Mouse (Mus musculus) intestine, embryonic 16.5 days (tissue): ENCODE data around the gene Eng. TPM values are rescaled to one million over a fixed set of nuclear protein-coding genes. Genes with fewer than 3 reads are reported as not detected.

Source experiments
- ATAC-seq: fragments of 200-750 bp; cut with Nextera tagmentation; 2 replicates; pipeline ENCODE4 v1.8.0; 2017; ENCODE audit warnings: moderate TSS enrichment, moderate library complexity
- H3K27ac ChIP-seq: fragments of 300-500 bp; sonication (generic); 2 replicates; pipeline ENCODE4 v1.5.1; 2014; ENCODE audit warnings: mild to moderate bottlenecking, low read length
- H3K27me3 ChIP-seq: fragments of 300-500 bp; sonication (generic); replicated peaks from 2 replicates; pipeline ENCODE4 v1.6.1; 2014; ENCODE audit warnings: low read length, control low read depth, mixed read lengths; ENCODE audit not compliant: control insufficient read depth, insufficient read depth
- H3K36me3 ChIP-seq: fragments of 300-500 bp; sonication (generic); 2 replicates; pipeline ENCODE4 v1.6.1; 2014; ENCODE audit warnings: low read length, control low read depth; ENCODE audit not compliant: control insufficient read depth, insufficient read depth
- H3K4me1 ChIP-seq: fragments of 300-500 bp; sonication (generic); 2 replicates; pipeline ENCODE4 v1.6.1; 2014; ENCODE audit warnings: low read length, control low read depth, mixed read lengths; ENCODE audit not compliant: control insufficient read depth, insufficient read depth
- H3K4me2 ChIP-seq: fragments of 300-500 bp; sonication (generic); 2 replicates; pipeline ENCODE4 v1.6.1; 2014; ENCODE audit warnings: low read depth, low read length, control low read depth
- H3K4me3 ChIP-seq: fragments of 300-500 bp; sonication (generic); 2 replicates; pipeline ENCODE4 v1.5.1; 2014; ENCODE audit warnings: mild to moderate bottlenecking, low read length
- H3K9ac ChIP-seq: fragments of 300-500 bp; sonication (generic); 2 replicates; pipeline ENCODE4 v1.6.1; 2014; ENCODE audit warnings: low read depth, low read length
- H3K9me3 ChIP-seq: fragments of 300-500 bp; sonication (generic); 2 replicates; pipeline ENCODE4 v1.6.1; 2016; ENCODE audit warnings: low read length, control low read depth; ENCODE audit not compliant: control insufficient read depth
- WGBS: fragments of 180-500 bp; shearing (Covaris S2); extraction: QIAGEN DNeasy Blood & Tissue Kit; methylation state at CpG from one replicate; pipeline ENCODE4 v1.1.7; 2014; 5-methylcytosine and 5-hydroxymethylcytosine counted together
- polyA plus RNA-seq: library from polyadenylated mRNA; unstranded; fragments of >200 nt; fragmentation: Nextera tagmentation; extraction: Ambion mirVana; gene quantifications from 2 replicates; pipeline ENCODE4 v1.2.1, GENCODE M21; 2015

The Eng gene
- polyA plus RNA-seq, 1 experiment from 2014 or later = 66.8 TPM

GRCm38 (mm10) chr2:32654743-32655393, 8.5 kb downstream of the Eng start:
- 69% methylated on average over 14 of the region's 14 CpGs for WGBS
- no peaks in the 10 kb centered on the region for H3K9me3 ChIP-seq
- H3K4me2 ChIP-seq = no peak overlapping the region
- H3K9ac ChIP-seq = no peak overlapping the region; the same call in 1 of the 2 replicates
- H3K36me3 ChIP-seq = no peaks in the 10 kb centered on the region
- peak overlapping the region; percentile 71 for H3K27ac ChIP-seq
- peaks cover 14% of the 10 kb centered on the region for H3K4me1 ChIP-seq
- no peak overlapping the region for H3K4me3 ChIP-seq
- H3K27me3 ChIP-seq = no peaks in the 10 kb centered on the region
- ATAC-seq = 0 out of 2 replicates have a peak, but pooled peaks have one; percentile 4

GRCm38 (mm10) chr2:32655394-32655744, 9.0 kb downstream of the Eng start:
- no peaks in the 10 kb centered on the region for H3K9me3 ChIP-seq
- no peaks in the 10 kb centered on the region for H3K36me3 ChIP-seq
- peaks cover 14% of the 10 kb centered on the region for H3K4me1 ChIP-seq
- no peak overlapping the region for H3K4me2 ChIP-seq
- no peak for ATAC-seq
- H3K4me3 ChIP-seq = no peak overlapping the region
- no peaks in the 10 kb centered on the region for H3K27me3 ChIP-seq
- WGBS = 76% methylated on average over 3 of the region's 3 CpGs
- H3K9ac ChIP-seq = no peak overlapping the region; the same call in 1 of the 2 replicates
- H3K27ac ChIP-seq = peak overlapping the region; percentile 71

GRCm38 (mm10) chr2:32655826-32656225, 9.4 kb downstream of the Eng start:
- Histone ChIP-seq H3K4me2 (no peak overlapping the region), H3K9me3 (no peaks in the 10 kb centered on the region), H3K27me3 (no peaks in the 10 kb centered on the region), H3K27ac (peak overlapping the region; percentile 71), H3K4me1 (peaks cover 14% of the 10 kb centered on the region), H3K4me3 (no peak overlapping the region), H3K36me3 (no peaks in the 10 kb centered on the region), H3K9ac (no peak overlapping the region; the same call in 1 of the 2 replicates)
- WGBS = 45% methylated on average over 12 of the region's 12 CpGs
- ATAC-seq = peak; percentile 73

GRCm38 (mm10) chr2:32658873-32659272, 12.5 kb downstream of the Eng start:
- WGBS = 87% methylated on average over 2 of the region's 2 CpGs
- H3K4me3 ChIP-seq = no peak overlapping the region
- ATAC-seq = no peak
- H3K36me3 ChIP-seq = no peaks in the 10 kb centered on the region
- H3K27ac ChIP-seq = no peak overlapping the region
- H3K4me1 ChIP-seq = peaks cover 29% of the 10 kb centered on the region
- no peak overlapping the region for H3K9ac ChIP-seq
- H3K9me3 ChIP-seq = no peaks in the 10 kb centered on the region
- no peaks in the 10 kb centered on the region for H3K27me3 ChIP-seq
- H3K4me2 ChIP-seq = no peak overlapping the region

GRCm38 (mm10) chr2:32661509-32662107, 15.2 kb downstream of the Eng start:
- Histone ChIP-seq H3K9me3 (no peaks in the 10 kb centered on the region), H3K9ac (peak overlapping the region; percentile 22), H3K4me3 (no peak overlapping the region), H3K36me3 (no peaks in the 10 kb centered on the region), H3K4me2 (no peak overlapping the region), H3K27ac (peak overlapping the region; percentile 8), H3K27me3 (no peaks in the 10 kb centered on the region), H3K4me1 (peaks cover 17% of the 10 kb centered on the region)
- 20% methylated on average over 7 of the region's 7 CpGs for WGBS
- ATAC-seq = peak; percentile 67

- peak; percentile 13; the same call in 1 of the 2 replicates for ATAC-seq
- WGBS = 34% methylated on average over 5 of the region's 5 CpGs
- Histone ChIP-seq H3K27me3 (no peaks in the 10 kb centered on the region), H3K9ac (peak overlapping the region; percentile 22; the same call in 1 of the 2 replicates), H3K4me1 (peaks cover 17% of the 10 kb centered on the region), H3K36me3 (no peaks in the 10 kb centered on the region), H3K9me3 (no peaks in the 10 kb centered on the region), H3K27ac (peak overlapping the region; percentile 8), H3K4me3 (no peak overlapping the region), H3K4me2 (no peak overlapping the region)
Measured at GRCm38 (mm10) chr2:32662291-32662690, 15.9 kb downstream of the Eng start.

GRCm38 (mm10) chr2:32665345-32665744, 18.9 kb downstream of the Eng start:
- ATAC-seq = no peak
- no peak overlapping the region for H3K27ac ChIP-seq
- 73% methylated on average over 8 of the region's 8 CpGs for WGBS

GRCm38 (mm10) chr2:32665853-32666252, 19.5 kb downstream of the Eng start:
- no peak overlapping the region for H3K4me2 ChIP-seq
- H3K9ac ChIP-seq = no peak overlapping the region
- peaks cover 20% of the 10 kb centered on the region for H3K4me1 ChIP-seq
- H3K27ac ChIP-seq = no peak overlapping the region
- no peaks in the 10 kb centered on the region for H3K9me3 ChIP-seq
- no peaks in the 10 kb centered on the region for H3K36me3 ChIP-seq
- WGBS = 69% methylated on average over 6 of the region's 6 CpGs
- no peak for ATAC-seq
- H3K27me3 ChIP-seq = no peaks in the 10 kb centered on the region
- no peak overlapping the region for H3K4me3 ChIP-seq

More at GRCm38 (mm10) chr2:32665345-32665744, 18.9 kb downstream of the Eng start:
- H3K9me3 ChIP-seq = no peaks in the 10 kb centered on the region
- no peaks in the 10 kb centered on the region for H3K27me3 ChIP-seq
- peaks cover 20% of the 10 kb centered on the region for H3K4me1 ChIP-seq
- no peak overlapping the region for H3K4me3 ChIP-seq
- H3K4me2 ChIP-seq = no peak overlapping the region
- H3K36me3 ChIP-seq = no peaks in the 10 kb centered on the region
- H3K9ac ChIP-seq = no peak overlapping the region

GRCm38 (mm10) chr2:32667775-32668174, 21.4 kb downstream of the Eng start:
- 44% methylated on average over 11 of the region's 11 CpGs for WGBS
- no peak for ATAC-seq
- H3K4me2 ChIP-seq = no peak overlapping the region
- no peaks in the 10 kb centered on the region for H3K27me3 ChIP-seq
- no peak overlapping the region for H3K9ac ChIP-seq
- no peak overlapping the region for H3K4me3 ChIP-seq
- peak overlapping the region; percentile 63 for H3K27ac ChIP-seq
- peaks cover 12% of the 10 kb centered on the region; the same call in 1 of the 2 replicates for H3K4me1 ChIP-seq
- H3K36me3 ChIP-seq = no peaks in the 10 kb centered on the region
- no peaks in the 10 kb centered on the region for H3K9me3 ChIP-seq
